In genomic region chr16:51795003-51795402, GRCm38 (mm10) we compare ENCODE assay signal across 31 mouse cellular contexts.
"Had no signal": no experiment of that assay in that cellular context is flagged by ENCODE, and none has a peak within 500 bp of the region (broad histone marks: within the 10 kb centered on the region; RNA-seq: fewer than 3 reads in every experiment).

No protein-coding gene starts in this region.

- H3K27ac ChIP-seq: limb, embryonic 10.5 days; limb, embryonic 12.5 days; limb, embryonic 13.5 days; limb, embryonic 15.5 days; liver, embryonic 12.5 days; liver, embryonic 13.5 days; liver, embryonic 14.5 days; liver, embryonic 15.5 days; lung, embryonic 15.5 days; macrophage; midbrain, embryonic 10.5 days; midbrain, embryonic 12.5 days; midbrain, embryonic 13.5 days; midbrain, embryonic 15.5 days; neural tube, embryonic 12.5 days had no signal

- H3K36me3 ChIP-seq: limb, embryonic 10.5 days; limb, embryonic 12.5 days; limb, embryonic 13.5 days; limb, embryonic 15.5 days; liver, embryonic 12.5 days; liver, embryonic 13.5 days; liver, embryonic 15.5 days; lung, embryonic 15.5 days; midbrain, embryonic 10.5 days; midbrain, embryonic 12.5 days; midbrain, embryonic 13.5 days; midbrain, embryonic 15.5 days; neural tube, embryonic 12.5 days had no signal

- ATAC-seq: liver, embryonic 12.5 days; liver, postnatal 0 days; lung, postnatal 0 days; midbrain, embryonic 13.5 days; midbrain, embryonic 15.5 days; midbrain, embryonic 16.5 days had no signal

- H3K9ac ChIP-seq: limb, embryonic 12.5 days; limb, embryonic 13.5 days; limb, embryonic 15.5 days; liver, embryonic 12.5 days; liver, embryonic 13.5 days; liver, embryonic 14.5 days; liver, embryonic 15.5 days; liver, postnatal 0 days; lung, embryonic 14.5 days; lung, embryonic 15.5 days; midbrain, embryonic 12.5 days; midbrain, embryonic 13.5 days; midbrain, embryonic 15.5 days; neural tube, embryonic 12.5 days had no signal

- H3K27me3 ChIP-seq: limb, embryonic 12.5 days; limb, embryonic 13.5 days; limb, embryonic 15.5 days; liver, embryonic 12.5 days; liver, embryonic 13.5 days; liver, embryonic 15.5 days; lung, embryonic 15.5 days; megakaryocyte, embryonic 14.5 days; midbrain, embryonic 12.5 days; midbrain, embryonic 13.5 days; midbrain, embryonic 15.5 days; neural tube, embryonic 12.5 days had no signal

- H3K9me3 ChIP-seq: limb, embryonic 10.5 days; limb, embryonic 13.5 days; limb, embryonic 15.5 days; liver, embryonic 12.5 days; liver, embryonic 13.5 days; liver, embryonic 15.5 days; lung, embryonic 15.5 days; megakaryocyte, embryonic 14.5 days; midbrain, embryonic 10.5 days; midbrain, embryonic 12.5 days; midbrain, embryonic 13.5 days; midbrain, embryonic 15.5 days; neural tube, embryonic 12.5 days had no signal

- DNase-seq: left cerebral cortex, postnatal 4 days; liver; liver, embryonic 13.5 days; liver, postnatal 0 days; lung, adult 18-20 months; lung, adult 2 months; lung, embryonic 14.5 days; lung, postnatal 10 days; lung, postnatal 14 days; lung, postnatal 36 days; lung, postnatal 4 days; midbrain, embryonic 14.5 days had no signal

- H3K4me2 ChIP-seq: limb, embryonic 12.5 days; limb, embryonic 13.5 days; limb, embryonic 15.5 days; liver, embryonic 11.5 days; liver, embryonic 12.5 days; liver, embryonic 13.5 days; liver, embryonic 15.5 days; lung, embryonic 14.5 days; lung, embryonic 15.5 days; midbrain, embryonic 12.5 days; midbrain, embryonic 13.5 days; midbrain, embryonic 15.5 days; neural tube, embryonic 12.5 days had no signal

- H3K4me1 ChIP-seq: limb, embryonic 10.5 days; limb, embryonic 12.5 days; limb, embryonic 13.5 days; limb, embryonic 15.5 days; liver, embryonic 12.5 days; liver, embryonic 13.5 days; liver, embryonic 15.5 days; lung, embryonic 15.5 days; megakaryocyte, embryonic 14.5 days; midbrain, embryonic 10.5 days; midbrain, embryonic 12.5 days; midbrain, embryonic 13.5 days; midbrain, embryonic 15.5 days; neural tube, embryonic 12.5 days had no signal

- H3K4me3 ChIP-seq: limb, embryonic 10.5 days; limb, embryonic 12.5 days; limb, embryonic 13.5 days; limb, embryonic 15.5 days; liver, embryonic 12.5 days; liver, embryonic 13.5 days; liver, embryonic 15.5 days; lung, embryonic 15.5 days; megakaryocyte, embryonic 14.5 days; midbrain, embryonic 10.5 days; midbrain, embryonic 12.5 days; midbrain, embryonic 13.5 days; midbrain, embryonic 15.5 days; myocyte; neural tube, embryonic 12.5 days had no signal
